Mouse (Mus musculus) myocyte (in vitro differentiated cells): ENCODE data around the gene Cul9. TPM values are rescaled to one million over a fixed set of nuclear protein-coding genes. Genes with fewer than 3 reads are reported as not detected.

Experiments
- H3K27me3 ChIP-seq: one replicate; pipeline ENCODE4 v1.6.1; 2011; ENCODE audit not compliant: control insufficient read depth, insufficient read depth, insufficient read length
- H3K36me3 ChIP-seq: one replicate; pipeline ENCODE4 v1.6.1; 2011; ENCODE audit not compliant: control insufficient read depth, insufficient read depth
- H3K4me2 ChIP-seq: one replicate; pipeline ENCODE4 v1.6.1; 2011; ENCODE audit warnings: low read depth, control low read depth
- H3K4me3 ChIP-seq: one replicate; pipeline ENCODE4 v1.5.1; 2011; ENCODE audit warnings: mild to moderate bottlenecking, control low read depth, moderate library complexity
- H3K79me2 ChIP-seq: one replicate; pipeline ENCODE4 v1.6.1; 2011; ENCODE audit not compliant: control insufficient read depth, insufficient read depth
- H3ac ChIP-seq: one replicate; pipeline ENCODE4 v1.6.1; 2011; ENCODE audit not compliant: control insufficient read depth, insufficient read length
- CEBPB ChIP-seq: IDR thresholded peaks from 2 replicates; pipeline ENCODE4 v1.6.1; 2011; ENCODE audit warnings: mild to moderate bottlenecking, moderate library complexity; ENCODE audit not compliant: poor library complexity, insufficient read depth, severe bottlenecking
- E2F4 ChIP-seq: IDR thresholded peaks from one replicate; pipeline ENCODE4 v1.6.1; 2011; ENCODE audit warnings: mild to moderate bottlenecking, control low read depth, moderate library complexity; ENCODE audit not compliant: insufficient read depth
- MAX ChIP-seq: IDR thresholded peaks from one replicate; pipeline ENCODE4 v1.6.1; 2011; ENCODE audit warnings: low read depth, mild to moderate bottlenecking, control low read depth
- MYOD1 ChIP-seq, 3 experiments: IDR thresholded peaks; one replicate each; pipeline ENCODE4 v1.6.1; 2011; ENCODE audit warnings: control low read depth in 2 of 3, low read depth in 2 of 3, mild to moderate bottlenecking in 2 of 3, moderate library complexity in 1 of 3; ENCODE audit not compliant: insufficient read length in 2 of 3, control insufficient read depth in 1 of 3
- MYOG ChIP-seq, 3 experiments: IDR thresholded peaks; one replicate each; pipeline ENCODE4 v1.6.1; 2011; ENCODE audit warnings: control low read depth in 2 of 3, low read depth in 2 of 3, mild to moderate bottlenecking in 2 of 3; ENCODE audit not compliant: insufficient read length in 2 of 3, control insufficient read depth in 1 of 3, insufficient read depth in 1 of 3
- POLR2A ChIP-seq: IDR thresholded peaks from one replicate; pipeline ENCODE4 v1.6.1; 2011; ENCODE audit warnings: low read depth, mild to moderate bottlenecking, control low read depth, moderate library complexity; ENCODE audit not compliant: insufficient read length
- POLR2AphosphoS2 ChIP-seq: IDR thresholded peaks from one replicate; pipeline ENCODE4 v1.6.1; 2011; ENCODE audit warnings: low read depth, control low read depth; ENCODE audit not compliant: insufficient read length
- REST ChIP-seq: IDR thresholded peaks from one replicate; pipeline ENCODE4 v1.6.1; 2011; ENCODE audit warnings: mild to moderate bottlenecking, control low read depth, moderate library complexity; ENCODE audit not compliant: insufficient read depth, insufficient read length
- SRF ChIP-seq: IDR thresholded peaks from one replicate; pipeline ENCODE4 v1.6.1; 2011; ENCODE audit warnings: low read depth; ENCODE audit not compliant: control insufficient read depth, insufficient read length
- TCF12 ChIP-seq: IDR thresholded peaks from one replicate; pipeline ENCODE4 v1.6.1; 2011; ENCODE audit warnings: mild to moderate bottlenecking, control low read depth; ENCODE audit not compliant: poor library complexity, insufficient read depth, severe bottlenecking
- TCF3 ChIP-seq: IDR thresholded peaks from one replicate; pipeline ENCODE4 v1.6.1; 2011; ENCODE audit warnings: low read depth, control low read depth; ENCODE audit not compliant: insufficient read length
- USF1 ChIP-seq: IDR thresholded peaks from one replicate; pipeline ENCODE4 v1.6.1; 2011; ENCODE audit warnings: low read depth, mild to moderate bottlenecking, control low read depth, moderate library complexity
- polyA plus RNA-seq: library from polyadenylated mRNA; unstranded; fragments of >200 nt; fragmentation: generic; extraction: Trizol; gene quantifications from one replicate; pipeline ENCODE4 v1.2.1, GENCODE M21; 2012; ENCODE audit warnings: missing spikeins

Gene Cul9
- polyA plus RNA-seq, 1 experiment: 0.43 TPM

DNA sequence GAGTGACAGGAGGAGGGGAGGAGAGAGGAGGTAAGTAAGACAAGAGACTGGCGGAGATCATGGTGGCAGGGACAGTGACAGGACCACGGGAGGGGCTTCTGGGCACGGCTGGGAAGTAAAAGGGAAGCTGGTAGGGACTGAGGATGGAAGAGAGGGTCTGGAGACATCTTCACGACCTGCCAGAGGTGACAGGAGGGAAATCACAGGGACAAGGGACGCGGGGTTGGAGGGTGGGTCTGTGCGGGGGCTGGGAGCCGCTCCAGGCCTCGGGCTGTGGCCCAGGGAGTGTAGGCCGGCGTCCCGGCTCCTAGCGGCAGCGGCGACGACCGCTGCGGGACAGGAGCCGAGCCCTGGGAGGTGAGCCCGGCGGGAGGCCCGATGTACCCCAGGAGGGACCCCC, 59.2 kb downstream of the Cul9 start:
- H3K4me2 ChIP-seq: no peak overlapping the region
- H3K27me3 ChIP-seq: peaks cover 75% of the 10 kb centered on the region
- TF ChIP-seq SRF: no peak
- TF ChIP-seq CEBPB: no peak
- TF ChIP-seq MYOG (IDR thresholded peaks at IDR 0.05; ENCODE audit: control insufficient read depth in 1 of 3, insufficient read depth in 1 of 3, insufficient read length in 2 of 3, low read depth in 2 of 3): no peak
- TF ChIP-seq MAX: no peak
- TF ChIP-seq REST: no peak
- TF ChIP-seq POLR2AphosphoS2: no peak
- no peak for TF ChIP-seq POLR2A
- no peak for TF ChIP-seq TCF3
- TF ChIP-seq USF1: no peak
- TF ChIP-seq TCF12: no peak
- TF ChIP-seq E2F4: no peak
- no peak for TF ChIP-seq MYOD1 (IDR thresholded peaks at IDR 0.05; ENCODE audit: control insufficient read depth in 1 of 3, insufficient read length in 2 of 3, low read depth in 2 of 3)
- no peaks in the 10 kb centered on the region for H3K36me3 ChIP-seq
- H3ac ChIP-seq: no peak overlapping the region
- H3K79me2 ChIP-seq: no peaks in the 10 kb centered on the region
- no peak overlapping the region for H3K4me3 ChIP-seq

DNA sequence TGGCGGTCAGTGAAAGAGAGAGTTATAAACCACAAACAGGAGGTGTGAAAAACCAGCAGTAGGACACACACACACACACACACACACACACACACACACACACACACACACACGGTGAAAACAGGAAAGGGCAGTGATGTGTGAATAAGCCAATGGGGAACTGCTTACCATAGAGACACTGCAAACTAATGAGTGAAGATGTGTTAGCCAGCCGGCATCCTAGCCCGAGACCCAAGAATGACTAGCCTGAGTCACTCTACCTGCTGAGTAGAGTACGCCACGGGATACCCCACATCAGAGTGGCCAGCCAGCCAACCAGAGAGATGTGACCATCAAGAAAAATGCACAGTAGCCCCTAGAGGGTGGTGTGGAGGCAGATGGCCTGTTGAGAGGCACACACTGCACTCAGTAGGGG, 61.7 kb downstream of the Cul9 start:
- Histone ChIP-seq H3ac (no peak overlapping the region), H3K4me3 (no peak overlapping the region), H3K79me2 (no peaks in the 10 kb centered on the region), H3K36me3 (no peaks in the 10 kb centered on the region), H3K27me3 (peaks cover 81% of the 10 kb centered on the region), H3K4me2 (no peak overlapping the region)
- TF ChIP-seq TCF3: no peak
- no peak for TF ChIP-seq CEBPB
- no peak for TF ChIP-seq USF1
- no peak for TF ChIP-seq E2F4
- no peak for TF ChIP-seq SRF
- TF ChIP-seq MAX: no peak
- TF ChIP-seq REST: no peak
- TF ChIP-seq MYOD1 (IDR thresholded peaks at IDR 0.05; ENCODE audit: control insufficient read depth in 1 of 3, insufficient read length in 2 of 3, low read depth in 2 of 3): no peak
- no peak for TF ChIP-seq TCF12
- TF ChIP-seq POLR2AphosphoS2: no peak
- no peak for TF ChIP-seq POLR2A
- TF ChIP-seq MYOG (IDR thresholded peaks at IDR 0.05; ENCODE audit: control insufficient read depth in 1 of 3, insufficient read depth in 1 of 3, insufficient read length in 2 of 3, low read depth in 2 of 3): no peak

DNA sequence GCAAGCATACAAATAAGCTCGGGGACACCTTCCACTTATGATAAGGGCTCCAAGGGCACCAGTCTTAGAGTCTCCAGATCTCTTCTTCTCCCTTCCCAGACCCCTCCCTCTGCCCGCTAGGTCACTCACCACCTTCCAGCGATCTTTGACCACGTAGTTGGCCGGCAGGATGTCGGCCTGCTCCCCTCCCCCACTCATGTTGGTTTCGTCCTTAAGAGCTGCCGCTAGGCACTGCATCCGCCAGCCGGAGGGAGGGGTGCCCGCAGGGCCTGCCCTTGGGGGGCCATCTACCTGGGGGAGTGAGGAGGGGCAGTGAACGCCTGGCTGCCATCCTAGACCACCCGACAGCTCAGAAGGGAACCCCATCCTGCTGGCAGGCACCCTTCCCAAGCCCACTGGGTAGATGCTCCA, 62.2 kb downstream of the Cul9 start:
- Histone ChIP-seq H3K4me2 (no peak overlapping the region), H3ac (no peak overlapping the region), H3K27me3 (peaks cover 82% of the 10 kb centered on the region), H3K79me2 (no peaks in the 10 kb centered on the region), H3K4me3 (no peak overlapping the region), H3K36me3 (no peaks in the 10 kb centered on the region)
- TF ChIP-seq MYOG (IDR thresholded peaks at IDR 0.05; ENCODE audit: control insufficient read depth in 1 of 3, insufficient read depth in 1 of 3, insufficient read length in 2 of 3, low read depth in 2 of 3): no peak
- TF ChIP-seq CEBPB: no peak
- no peak for TF ChIP-seq MAX
- no peak for TF ChIP-seq SRF
- TF ChIP-seq REST: no peak
- TF ChIP-seq MYOD1 (IDR thresholded peaks at IDR 0.05; ENCODE audit: control insufficient read depth in 1 of 3, insufficient read length in 2 of 3, low read depth in 2 of 3): no peak
- no peak for TF ChIP-seq TCF3
- no peak for TF ChIP-seq USF1
- no peak for TF ChIP-seq TCF12
- no peak for TF ChIP-seq POLR2AphosphoS2
- no peak for TF ChIP-seq POLR2A

DNA sequence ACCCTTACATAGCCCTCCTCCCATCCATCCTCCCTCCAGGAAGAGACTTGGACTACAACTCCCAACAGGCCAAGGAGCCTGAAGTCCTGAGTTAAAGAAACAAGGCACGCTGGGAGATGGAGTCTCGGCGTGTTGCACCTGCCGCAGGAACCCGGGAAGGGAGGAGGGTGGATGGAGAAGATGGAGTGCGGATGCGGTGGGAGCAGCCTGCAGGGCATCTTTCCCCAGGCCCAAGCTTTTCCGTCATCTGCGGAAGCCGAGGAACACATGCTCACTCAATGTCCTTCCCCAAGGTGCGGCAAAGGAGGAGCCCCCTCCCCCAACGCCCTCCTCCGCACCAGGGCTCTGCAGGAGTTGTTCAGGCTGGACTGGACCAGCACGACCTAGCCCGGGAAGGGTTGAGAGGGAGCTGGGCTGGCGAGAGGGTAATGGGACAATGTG, 62.6 kb downstream of the Cul9 start:
- no peaks in the 10 kb centered on the region for H3K79me2 ChIP-seq
- no peak overlapping the region for H3ac ChIP-seq
- peaks cover 86% of the 10 kb centered on the region for H3K27me3 ChIP-seq
- no peaks in the 10 kb centered on the region for H3K36me3 ChIP-seq
- no peak overlapping the region for H3K4me2 ChIP-seq
- no peak overlapping the region for H3K4me3 ChIP-seq
- no peak for TF ChIP-seq MAX
- no peak for TF ChIP-seq MYOD1 (IDR thresholded peaks at IDR 0.05; ENCODE audit: control insufficient read depth in 1 of 3, insufficient read length in 2 of 3, low read depth in 2 of 3)
- no peak for TF ChIP-seq POLR2AphosphoS2
- no peak for TF ChIP-seq SRF
- no peak for TF ChIP-seq CEBPB
- TF ChIP-seq MYOG (IDR thresholded peaks at IDR 0.05; ENCODE audit: control insufficient read depth in 1 of 3, insufficient read depth in 1 of 3, insufficient read length in 2 of 3, low read depth in 2 of 3): no peak
- no peak for TF ChIP-seq REST
- no peak for TF ChIP-seq USF1
- no peak for TF ChIP-seq TCF12
- TF ChIP-seq POLR2A: no peak
- TF ChIP-seq TCF3: no peak
- no peak for TF ChIP-seq E2F4

DNA sequence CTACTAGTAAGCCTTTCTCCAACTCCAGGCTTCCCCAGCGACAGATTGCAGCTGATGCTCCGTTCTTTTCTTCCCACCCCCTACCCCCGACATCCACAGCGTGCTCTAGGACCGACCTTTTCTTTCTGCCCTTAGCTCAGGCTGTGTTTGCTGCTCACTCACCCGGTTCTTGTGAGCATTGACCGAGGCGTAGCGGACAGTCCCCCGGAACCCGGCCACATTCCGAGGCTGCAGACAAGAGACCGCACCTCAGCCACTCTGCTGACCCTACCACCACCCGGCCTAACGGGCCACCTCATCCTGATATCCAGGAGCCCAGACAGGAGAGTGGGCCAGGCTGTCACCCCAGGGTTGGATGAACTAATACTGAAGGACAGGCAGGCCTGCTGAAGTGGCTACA, 68.9 kb downstream of the Cul9 start:
- H3K27me3 ChIP-seq: peaks cover 81% of the 10 kb centered on the region
- H3K4me2 ChIP-seq: no peak overlapping the region
- TF ChIP-seq MYOG (IDR thresholded peaks at IDR 0.05; ENCODE audit: control insufficient read depth in 1 of 3, insufficient read depth in 1 of 3, insufficient read length in 2 of 3, low read depth in 2 of 3) (no peak), POLR2AphosphoS2 (no peak), MYOD1 (IDR thresholded peaks at IDR 0.05; ENCODE audit: control insufficient read depth in 1 of 3, insufficient read length in 2 of 3, low read depth in 2 of 3) (no peak), TCF12 (no peak), E2F4 (no peak)

More for the DNA sequence above, 68.9 kb downstream of the Cul9 start:
- Histone ChIP-seq H3ac (no peak overlapping the region), H3K36me3 (no peaks in the 10 kb centered on the region), H3K79me2 (no peaks in the 10 kb centered on the region), H3K4me3 (no peak overlapping the region)
